Mouse (Mus musculus) C2C12 (cell line): ENCODE data around the gene Eps15l1.

ENCODE experiments used
- CTCF ChIP-seq: IDR thresholded peaks from one replicate; pipeline ENCODE4 v1.5.1; 2011; ENCODE audit not compliant: control insufficient read depth, insufficient read depth, insufficient read length
- MAX ChIP-seq: IDR thresholded peaks from one replicate; pipeline ENCODE4 v1.6.1; 2011; ENCODE audit warnings: mild to moderate bottlenecking, control low read depth
- MYOD1 ChIP-seq: IDR thresholded peaks from one replicate; pipeline ENCODE4 v1.6.1; 2011; ENCODE audit warnings: low read depth; ENCODE audit not compliant: control insufficient read depth, insufficient read length
- MYOG ChIP-seq: IDR thresholded peaks from one replicate; pipeline ENCODE4 v1.6.1; 2011; ENCODE audit not compliant: control insufficient read depth, insufficient read length; ENCODE audit errors: extremely low read depth
- USF1 ChIP-seq: IDR thresholded peaks from one replicate; pipeline ENCODE4 v1.6.1; 2011; ENCODE audit warnings: low read depth, mild to moderate bottlenecking, control low read depth, moderate library complexity

DNA sequence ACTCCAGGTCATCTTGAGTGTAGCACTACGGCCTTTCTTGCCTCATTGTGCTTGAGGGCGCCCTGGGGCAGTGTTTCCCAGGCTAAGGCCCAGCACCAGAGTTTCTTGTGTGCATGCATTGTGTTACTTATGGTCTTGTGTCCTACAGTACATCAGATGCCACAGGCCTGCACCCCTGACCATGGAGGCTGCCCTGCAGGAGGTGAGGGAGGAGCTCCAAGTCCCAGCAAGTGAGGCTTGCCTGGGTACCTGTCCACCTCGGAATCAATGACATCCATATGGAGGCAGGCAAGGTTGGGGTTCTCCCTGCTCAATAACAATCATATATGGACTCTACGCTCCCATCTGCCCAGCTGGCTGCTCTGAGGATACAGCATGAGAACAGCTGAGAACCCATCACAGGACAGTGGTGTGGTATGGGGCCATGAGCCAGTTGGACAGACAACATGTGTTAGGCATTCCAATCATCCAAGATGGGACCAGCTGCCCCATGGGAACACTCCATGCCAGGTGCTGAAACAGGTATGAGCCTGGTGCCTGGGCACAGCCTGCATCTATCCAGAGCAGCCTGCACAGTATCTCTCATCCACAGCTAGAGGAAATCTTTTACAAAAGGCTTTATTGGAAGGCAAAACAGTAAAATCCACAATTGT lies 38.7 kb upstream of the Eps15l1 start:
- TF ChIP-seq CTCF (no peak), MYOD1 (no peak), USF1 (no peak), MYOG (no peak), MAX (no peak)
